Mouse (Mus musculus) hindlimb bud, embryonic 11.5 days (tissue): ENCODE measurements around the gene Med13l.

Source experiments
- DNase-seq: peaks from one replicate; pipeline ENCODE4 v3.0.0-alpha.2; 2012; ENCODE audit warnings: low read depth, low spot score; ENCODE audit errors: extremely low spot score

Med13l gene

DNA sequence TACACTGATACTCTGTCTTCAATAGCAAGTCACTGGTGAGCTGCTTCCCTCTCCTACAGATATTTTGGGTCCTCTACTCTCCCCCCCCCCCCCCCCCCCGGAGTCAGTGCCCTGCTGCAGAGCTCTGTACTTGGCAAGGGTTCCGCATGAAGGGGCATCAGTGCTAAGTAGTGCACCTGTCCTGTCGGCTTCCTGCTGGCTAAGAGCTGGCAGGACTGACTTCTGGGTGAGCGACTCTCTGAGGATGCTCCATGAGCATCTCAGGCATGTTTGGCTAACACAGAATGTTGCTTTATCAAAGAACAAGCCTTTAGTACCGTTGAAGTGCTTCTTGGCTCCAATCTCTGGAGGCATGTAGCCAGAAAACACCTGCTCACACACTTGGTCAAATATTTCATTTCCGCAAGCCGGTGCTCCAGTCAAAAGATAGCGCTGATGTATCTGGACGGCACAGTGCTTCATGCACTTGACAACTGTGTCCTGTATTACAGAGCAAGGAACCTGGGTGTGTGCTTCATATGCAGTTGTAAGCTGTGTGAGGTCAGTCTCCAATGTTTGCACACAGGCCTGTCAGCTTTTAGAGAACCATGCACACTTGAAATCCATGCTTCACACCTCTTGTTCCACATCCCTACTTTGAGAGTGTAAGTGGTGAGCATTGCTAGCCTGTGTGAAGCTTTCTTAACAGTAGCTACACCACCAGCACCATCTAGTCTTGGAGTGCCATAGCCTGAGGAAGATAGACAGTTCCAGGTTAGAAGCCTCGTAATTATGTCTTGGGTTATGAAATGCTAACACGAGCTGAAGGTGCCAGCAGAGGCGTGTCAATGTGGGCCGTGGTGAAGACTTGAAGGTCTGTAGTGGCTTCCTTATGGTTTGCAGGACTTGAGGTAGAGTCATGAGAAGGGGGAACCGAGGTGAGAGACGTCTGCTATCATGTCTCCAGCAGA, 128.7 kb downstream of the Med13l start:
- DNase-seq = no peak

DNA sequence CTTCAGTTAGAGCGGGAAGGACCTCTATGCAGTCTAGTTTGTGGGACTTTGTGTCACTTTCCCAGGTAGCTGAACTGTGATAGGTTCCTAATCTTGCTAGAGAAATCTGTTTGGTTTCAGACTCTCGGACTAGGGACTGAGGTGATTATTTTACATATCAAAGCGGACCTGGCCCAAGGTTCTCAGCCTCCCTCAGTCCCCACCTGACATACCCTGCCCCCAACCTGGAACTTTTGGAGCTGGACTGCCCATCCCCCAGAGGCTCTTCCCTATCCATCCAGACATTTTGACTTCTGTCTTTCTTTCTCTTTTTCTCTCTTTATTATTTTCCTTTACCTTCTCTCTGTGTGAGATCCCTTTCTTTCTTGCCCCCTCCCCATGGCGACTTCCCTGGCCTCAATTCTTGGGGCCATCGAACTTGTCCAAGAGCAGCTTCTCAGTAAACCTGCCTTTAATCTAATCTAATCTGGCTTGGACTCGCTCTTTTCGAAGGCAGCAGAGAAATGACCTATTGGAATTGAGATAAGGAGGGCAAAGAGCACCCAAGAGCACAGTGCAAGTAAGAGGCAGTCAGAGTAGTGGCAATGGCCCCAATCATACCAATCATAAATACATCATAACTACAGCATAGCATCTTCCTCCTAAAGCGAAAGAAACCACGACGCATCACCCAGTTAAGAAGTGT, 130.7 kb downstream of the Med13l start:
- no peak for DNase-seq

- DNase-seq = no peak
Observed at GRCm38 (mm10) chr5:118691710-118692040, 131.2 kb downstream of the Med13l start.

GRCm38 (mm10) chr5:118693996-118694395, 133.5 kb downstream of the Med13l start:
- no peak for DNase-seq

- DNase-seq = no peak
Observed at GRCm38 (mm10) chr5:118697073-118697472, 136.6 kb downstream of the Med13l start.

- DNase-seq = no peak
Observed at GRCm38 (mm10) chr5:118700978-118701377, 140.5 kb downstream of the Med13l start.

DNA sequence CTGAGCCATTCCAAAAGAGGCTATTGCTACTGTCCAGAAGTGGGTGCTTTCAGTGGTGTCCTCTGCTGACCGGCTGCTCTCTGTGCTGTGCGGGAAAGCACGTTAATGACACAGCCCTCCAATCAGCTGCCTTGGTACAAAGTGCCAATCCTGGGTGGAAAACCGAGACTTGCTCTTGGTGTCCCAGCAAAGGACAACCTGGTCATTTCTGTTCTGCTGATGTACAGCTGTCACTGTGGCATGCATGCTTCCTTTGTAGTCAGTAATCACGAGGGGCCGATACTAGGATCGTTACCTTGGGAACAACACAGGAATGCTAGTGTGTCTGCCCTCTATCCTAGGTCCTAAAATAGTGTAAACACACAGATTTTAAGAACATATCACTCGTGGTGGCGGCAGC, 142.2 kb downstream of the Med13l start:
- no peak for DNase-seq

- no peak for DNase-seq
Observed at GRCm38 (mm10) chr5:118704148-118704547, 143.7 kb downstream of the Med13l start.

DNA sequence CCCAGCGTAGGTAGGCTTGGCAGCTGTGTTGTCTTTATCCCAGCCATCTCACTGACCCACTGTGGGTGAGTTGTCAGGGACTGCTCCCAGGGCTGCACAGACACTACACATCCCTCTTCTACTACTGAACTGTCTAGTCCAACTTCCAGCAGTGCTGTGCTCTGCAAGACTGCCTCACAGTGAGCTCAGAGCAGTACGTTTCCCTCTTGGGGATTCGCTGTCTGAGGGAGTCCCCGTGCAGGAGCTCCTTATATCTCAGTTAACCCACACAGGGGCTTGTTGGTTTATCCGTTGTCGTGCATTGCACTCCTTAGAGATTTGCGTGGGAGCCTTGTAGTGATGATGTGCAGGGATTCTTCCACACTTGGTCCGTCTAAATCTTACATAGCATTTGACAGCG, 144.5 kb downstream of the Med13l start:
- no peak for DNase-seq

DNA sequence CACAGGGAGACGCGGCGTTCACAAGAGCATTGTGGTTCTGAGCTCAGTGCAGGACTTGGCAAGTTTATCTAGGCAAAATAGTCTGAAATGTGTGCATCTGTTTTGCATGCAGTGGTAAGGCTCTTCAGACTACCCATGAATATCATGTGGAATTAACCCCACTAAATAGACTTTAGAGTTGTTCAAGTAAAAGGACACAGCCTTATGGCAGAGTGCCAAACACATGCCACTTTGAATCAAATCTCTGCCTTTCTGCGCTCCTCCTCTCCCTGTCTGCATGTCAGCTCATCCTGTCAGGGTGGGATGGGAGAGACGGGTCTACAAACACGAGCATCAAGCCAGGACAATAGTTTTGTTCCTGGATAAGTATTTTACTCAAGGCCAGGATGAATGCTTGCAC, 145.5 kb downstream of the Med13l start:
- DNase-seq = no peak

DNA sequence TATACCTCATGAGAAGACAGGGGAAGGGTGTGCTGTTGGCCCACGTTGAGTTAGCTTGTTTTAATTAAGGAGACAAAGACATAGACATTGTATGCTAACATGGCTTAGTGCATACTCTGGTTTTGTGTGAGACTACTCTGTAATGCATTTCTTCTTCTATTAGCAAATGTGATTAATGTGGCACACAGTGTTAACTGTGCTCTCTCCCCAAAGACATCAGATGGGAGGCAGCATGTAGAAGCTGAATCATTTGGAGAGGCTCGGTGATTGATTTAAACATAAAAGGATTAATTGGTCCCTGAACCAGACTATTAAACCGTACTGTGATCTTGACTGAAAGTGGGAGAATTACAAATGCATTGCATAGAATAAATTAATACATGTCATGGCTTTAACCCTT, 145.9 kb downstream of the Med13l start:
- DNase-seq = no peak

- DNase-seq = no peak
Observed at GRCm38 (mm10) chr5:118707501-118707900, 147.0 kb downstream of the Med13l start.

DNA sequence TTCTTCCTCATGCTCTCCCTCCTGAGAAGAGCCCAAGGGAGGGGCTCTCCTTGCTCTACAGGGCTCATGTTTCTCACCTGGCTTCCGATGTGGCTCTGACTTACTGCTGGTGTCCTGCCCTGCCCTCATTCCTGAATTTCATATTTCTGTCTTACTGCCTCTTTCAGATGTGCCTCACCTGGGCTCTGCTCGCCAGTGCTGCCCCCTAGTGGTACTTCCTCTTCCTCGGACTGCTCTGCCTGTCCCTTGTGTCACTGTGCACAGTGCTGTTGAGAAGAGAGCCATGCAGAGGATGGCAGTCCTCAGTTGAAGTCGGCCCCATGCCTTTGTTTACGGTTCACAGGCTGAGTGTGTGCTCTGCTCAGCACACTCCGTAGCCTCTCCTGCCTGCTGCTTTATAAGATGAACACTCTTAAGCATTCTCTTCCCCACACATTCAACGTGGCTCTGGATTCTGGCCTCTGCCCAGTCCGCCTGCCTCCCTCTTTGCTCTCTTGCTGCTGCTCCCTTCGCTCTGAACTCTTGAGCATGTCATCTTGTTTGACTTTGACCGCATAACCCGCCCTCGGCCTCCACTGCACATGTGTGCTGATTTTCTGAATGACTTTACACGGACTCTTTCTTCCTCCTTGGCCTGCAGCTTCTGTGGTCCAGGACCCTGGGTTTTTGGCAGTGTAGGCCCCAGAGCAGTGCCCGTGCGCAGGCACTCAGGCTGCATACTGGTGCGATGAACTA, 147.9 kb downstream of the Med13l start:
- DNase-seq = peak; percentile 20

DNA sequence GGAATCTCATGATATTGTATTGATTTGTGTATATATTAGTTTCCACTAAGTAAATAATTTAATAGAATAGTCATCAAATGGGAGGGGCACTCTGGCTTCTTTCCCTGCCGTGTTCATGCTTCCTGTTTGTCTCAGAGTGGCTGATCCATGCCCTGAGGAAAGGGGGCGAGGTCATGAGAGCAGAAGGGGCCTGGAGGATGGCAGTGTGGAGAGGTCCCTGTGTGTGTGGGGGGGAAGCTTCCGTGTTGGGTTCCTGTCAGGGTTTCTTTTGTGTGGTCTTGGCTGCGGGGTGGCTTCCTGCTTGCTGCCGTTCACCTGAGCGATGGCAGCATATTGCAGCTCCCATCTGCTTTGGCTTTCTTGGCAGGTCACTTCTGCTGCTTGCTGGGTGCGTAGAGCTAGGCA, 149.4 kb downstream of the Med13l start:
- DNase-seq = no peak

DNA sequence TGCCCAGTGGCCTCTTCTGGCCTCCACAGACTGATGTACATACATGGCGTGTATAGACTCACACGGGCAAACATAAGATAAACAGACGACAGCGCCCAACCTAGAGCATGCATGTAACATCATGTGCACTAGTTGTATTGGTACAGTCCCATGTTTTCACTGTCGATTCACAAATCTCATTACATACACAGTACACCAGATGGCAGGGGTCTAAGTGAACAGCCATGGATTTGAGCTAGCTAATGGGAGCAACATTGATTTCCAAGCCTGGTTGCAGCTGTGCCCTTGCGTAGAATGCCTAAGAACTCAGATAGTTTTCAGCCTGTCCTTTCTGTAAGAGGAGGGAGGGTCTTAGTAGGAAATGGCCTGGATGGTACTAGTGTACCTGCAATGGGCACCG, 155.0 kb downstream of the Med13l start:
- no peak for DNase-seq

GRCm38 (mm10) chr5:118716295-118717271, 156.1 kb downstream of the Med13l start:
- DNase-seq = no peak

- DNase-seq = no peak
Observed at GRCm38 (mm10) chr5:118717456-118717855, 157.0 kb downstream of the Med13l start.

DNA sequence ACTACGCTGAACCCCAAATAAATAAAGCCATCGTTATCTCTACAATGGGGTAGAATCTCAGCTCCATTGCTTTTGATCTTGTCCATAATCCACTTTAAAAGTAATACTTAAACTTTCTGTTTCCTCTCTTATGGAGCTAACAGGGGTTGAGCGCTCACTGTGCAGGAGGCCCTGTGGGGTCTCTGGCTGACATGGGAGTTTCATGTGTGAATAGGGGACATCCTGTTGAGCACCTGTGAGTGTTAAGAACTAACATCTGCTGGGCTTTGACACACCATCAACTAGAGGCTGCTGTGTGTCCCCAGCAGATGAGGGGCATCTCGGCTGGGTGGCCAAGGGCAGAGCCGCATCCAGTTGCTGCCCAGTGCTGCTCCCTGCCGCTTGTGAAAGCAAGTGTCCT, 157.6 kb downstream of the Med13l start:
- DNase-seq = no peak

GRCm38 (mm10) chr5:118721416-118721815, 160.9 kb downstream of the Med13l start:
- DNase-seq = no peak

DNA sequence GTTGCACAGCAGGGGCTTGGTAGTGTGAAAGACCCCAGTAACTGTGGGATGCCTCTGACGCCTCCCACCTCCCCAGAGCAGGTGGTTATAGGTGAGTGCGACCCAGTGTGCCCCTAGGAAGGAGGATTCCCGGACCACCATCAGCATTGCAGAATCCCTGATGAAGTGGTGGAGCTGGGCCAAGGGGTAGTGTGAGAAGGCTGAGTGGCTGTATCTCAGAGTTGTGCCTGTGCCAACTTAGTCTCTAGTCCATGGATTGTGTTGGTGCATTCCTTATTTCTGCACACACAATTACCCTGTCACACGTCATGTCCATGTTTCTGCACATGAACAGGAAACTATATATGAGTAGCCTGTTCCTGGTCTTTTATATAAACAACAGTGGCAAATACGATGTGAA, 161.4 kb downstream of the Med13l start:
- DNase-seq = no peak

DNA sequence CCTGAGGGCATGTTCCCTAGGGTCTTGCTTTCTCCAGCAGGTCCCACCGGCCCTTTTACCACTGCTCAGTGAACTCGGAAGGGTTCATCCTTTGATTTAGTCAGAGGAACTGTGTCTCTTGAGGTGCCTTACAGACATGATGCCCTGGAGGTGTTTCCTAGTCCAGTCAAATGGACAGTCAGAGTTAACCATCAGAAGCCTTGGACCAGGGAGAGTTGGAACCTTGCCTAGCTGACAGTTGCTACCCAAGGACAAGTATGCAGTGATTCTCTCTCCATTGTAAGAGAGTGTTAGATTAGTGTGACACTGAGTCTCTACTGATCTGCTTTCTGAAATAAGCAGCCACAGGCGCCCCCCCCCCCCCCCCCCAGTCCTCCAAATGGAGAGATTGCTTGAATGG, 162.0 kb downstream of the Med13l start:
- no peak for DNase-seq
